Mouse (Mus musculus) retina, adult 2 months (tissue): ENCODE results near the gene Gm15517.
"Not testable (repeated sequence)": the region's sequence is repeated elsewhere in the genome, so short reads cannot be mapped to it uniquely, and the experiment has no call there.

Experiments
- DNase-seq: peaks from one replicate; pipeline ENCODE4 v3.0.0-alpha.2; 2012; ENCODE audit warnings: low read depth, low spot score

Gm15517 gene

DNA sequence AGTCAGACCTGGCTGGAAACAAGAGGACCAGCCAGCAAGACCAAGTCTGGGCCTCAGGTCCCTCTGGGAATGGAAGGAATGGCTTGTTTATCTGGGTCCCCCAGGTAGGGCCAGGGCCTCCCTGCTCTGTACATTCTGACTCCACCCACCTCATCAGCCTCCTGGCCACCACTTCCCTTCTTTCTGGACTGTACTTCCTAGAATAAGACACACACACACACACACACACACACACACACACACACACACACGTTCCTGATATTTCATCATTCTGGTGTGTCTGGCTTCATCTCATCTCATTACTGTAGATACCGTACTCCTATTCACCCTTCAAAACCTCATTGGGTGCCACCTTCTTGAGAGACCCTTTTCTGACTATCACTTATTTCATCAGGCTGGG is 8.2 kb downstream of the Gm15517 start:
- DNase-seq, result no peak

DNA sequence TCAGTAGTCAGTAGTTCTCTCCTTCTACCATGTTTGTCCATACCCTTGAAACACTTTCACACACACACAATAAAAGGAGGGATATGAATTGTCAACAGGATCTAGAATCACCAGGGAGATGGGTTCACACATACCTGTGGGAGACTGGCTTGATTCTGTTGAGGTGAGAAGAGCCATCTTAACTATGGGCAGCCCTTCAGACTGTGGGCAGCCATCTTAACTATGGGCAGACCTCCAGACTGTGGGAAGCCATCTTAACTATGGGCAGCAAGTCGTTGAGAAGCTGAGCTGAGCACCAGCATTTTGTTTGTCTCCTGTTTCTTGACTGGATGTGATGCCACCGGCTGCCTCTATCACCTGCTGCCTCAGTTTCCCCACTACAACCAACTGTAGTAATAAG is 10.1 kb downstream of the Gm15517 start:
- peak; percentile 42 for DNase-seq

DNA sequence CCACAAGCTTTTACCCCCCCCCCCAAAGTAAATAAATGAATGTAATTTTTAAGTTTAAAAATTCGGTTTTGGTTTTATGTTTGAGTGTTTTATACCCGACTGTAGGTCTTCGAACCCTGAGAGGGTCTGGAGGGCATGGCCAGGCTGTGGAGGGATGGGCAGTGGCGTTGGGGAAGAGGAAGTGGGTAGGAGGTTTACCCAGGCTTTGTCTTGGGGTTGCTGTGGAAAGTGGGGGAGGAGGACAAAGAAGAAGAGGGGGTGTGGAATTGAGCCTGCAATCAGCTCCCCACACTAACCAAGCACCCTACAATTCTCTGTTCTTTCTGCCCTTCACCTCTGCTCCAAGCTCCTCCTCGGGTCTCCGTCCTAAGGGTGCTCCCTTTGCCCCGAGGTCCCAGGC is 11.3 kb downstream of the Gm15517 start:
- DNase-seq, result no peak

DNA sequence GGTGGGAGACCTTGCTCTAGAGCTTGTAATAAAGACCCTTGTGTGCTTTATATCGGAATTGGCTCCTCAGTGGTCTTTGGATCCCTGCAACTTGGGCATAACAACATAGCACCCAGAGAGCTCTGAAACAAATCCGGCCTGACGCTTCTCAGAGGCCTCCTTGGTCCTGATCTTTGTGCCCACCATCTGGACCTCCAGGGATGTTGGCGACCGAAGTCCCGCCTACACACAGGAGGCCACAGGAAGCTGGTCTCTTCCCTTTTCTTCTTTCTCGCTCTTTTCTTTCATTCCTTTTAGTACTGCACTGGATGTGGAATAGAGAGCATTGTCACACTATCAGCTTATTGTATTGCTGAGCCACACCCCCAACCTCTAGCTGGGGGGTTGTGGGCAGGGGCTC is 12.2 kb downstream of the Gm15517 start:
- DNase-seq, result no peak

DNA sequence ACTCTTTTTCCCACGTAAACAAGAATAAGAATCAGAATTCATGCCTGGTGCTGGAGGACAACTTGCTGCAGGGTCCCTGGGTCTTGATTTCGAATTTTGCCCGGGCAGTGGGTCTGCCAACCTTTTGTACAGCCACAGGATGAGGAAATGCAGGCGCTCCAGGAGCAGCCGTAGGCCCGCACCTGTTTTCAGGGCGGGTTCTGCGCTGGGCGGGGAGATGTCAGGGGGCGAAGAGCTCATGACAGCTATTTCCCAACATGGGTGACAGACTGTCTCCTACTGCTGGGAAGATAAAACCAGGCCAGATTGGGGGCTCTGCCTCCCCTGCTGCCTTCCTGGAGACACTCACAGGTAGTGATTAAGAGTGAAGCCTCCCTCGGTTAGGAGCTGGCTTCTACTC is 12.8 kb downstream of the Gm15517 start:
- DNase-seq, result no peak

DNA sequence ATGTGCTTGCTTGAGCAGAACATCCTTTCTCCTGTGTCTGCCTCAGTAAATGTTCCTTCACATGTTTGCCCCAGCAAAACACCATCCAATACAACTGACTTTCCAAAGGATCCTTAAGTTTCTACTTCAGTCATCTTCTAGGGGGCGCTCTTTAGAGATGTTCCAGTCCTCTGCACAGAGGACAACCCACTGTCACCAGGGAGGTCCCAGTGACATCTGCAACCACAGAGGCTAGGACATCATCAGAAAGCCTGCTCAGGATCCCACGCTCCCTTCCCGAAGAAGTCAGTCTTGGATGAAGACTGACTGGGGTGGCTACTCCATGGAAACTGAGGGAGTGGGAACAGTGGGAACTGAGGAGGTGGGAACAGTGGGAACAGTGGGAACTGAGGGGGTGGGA is 14.3 kb downstream of the Gm15517 start:
- DNase-seq, result no peak

DNA sequence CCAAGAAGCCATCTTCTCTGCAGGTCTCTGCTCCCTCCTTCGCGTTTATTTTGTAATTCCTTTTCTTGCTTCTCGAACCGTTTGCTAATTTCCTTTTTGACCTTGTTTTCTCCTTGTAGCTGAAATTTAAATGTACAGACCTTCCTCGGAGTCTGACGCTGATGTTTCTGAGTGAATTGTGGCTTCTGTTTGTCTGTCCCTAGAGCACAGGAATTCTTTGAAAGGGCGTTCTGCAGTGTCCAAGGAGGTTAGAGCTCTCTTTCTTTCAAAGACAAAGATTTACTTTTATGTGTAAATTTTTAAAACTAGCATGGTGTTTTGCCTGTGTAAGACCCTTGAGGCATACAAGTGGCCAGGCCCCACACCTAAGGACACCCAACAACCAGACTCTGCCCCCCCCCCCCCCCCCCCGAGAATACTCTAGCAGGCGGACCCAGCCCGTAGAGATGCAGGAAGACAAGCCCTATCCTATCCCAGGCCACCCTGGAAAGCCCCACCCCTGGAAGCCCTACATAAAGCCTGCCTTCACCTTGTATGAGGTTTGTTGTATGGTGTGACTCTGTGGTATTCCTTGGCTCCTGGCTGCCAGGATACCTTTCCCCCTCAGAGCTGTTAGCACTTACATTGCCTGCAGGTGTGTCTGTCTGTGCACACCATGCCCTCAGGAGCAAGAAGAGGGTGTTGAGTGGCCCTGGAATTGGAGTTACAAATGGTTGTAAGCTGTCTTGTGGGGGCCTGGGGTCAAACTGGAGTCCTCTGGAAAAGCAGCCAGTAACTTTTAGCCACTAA is 15.4 kb downstream of the Gm15517 start:
- no peak for DNase-seq

DNA sequence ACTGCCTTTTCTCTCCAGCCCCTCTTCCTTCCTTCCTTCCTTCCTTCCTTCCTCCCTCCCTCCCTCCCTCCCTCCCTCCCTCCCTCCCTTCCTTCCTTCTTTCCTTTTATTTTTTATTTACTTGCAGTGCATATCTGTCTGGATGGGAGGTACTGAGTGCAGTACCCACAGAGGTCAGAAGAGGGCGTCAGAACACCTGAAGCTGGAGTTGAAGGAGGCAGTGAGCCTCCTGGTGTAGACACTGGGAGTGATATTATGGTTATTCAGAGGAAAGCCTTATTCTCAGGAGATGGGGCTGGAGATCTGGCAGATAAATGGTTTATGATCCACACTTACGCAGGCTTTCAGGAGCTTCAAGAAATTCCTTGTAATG is 16.0 kb downstream of the Gm15517 start:
- no peak for DNase-seq

DNA sequence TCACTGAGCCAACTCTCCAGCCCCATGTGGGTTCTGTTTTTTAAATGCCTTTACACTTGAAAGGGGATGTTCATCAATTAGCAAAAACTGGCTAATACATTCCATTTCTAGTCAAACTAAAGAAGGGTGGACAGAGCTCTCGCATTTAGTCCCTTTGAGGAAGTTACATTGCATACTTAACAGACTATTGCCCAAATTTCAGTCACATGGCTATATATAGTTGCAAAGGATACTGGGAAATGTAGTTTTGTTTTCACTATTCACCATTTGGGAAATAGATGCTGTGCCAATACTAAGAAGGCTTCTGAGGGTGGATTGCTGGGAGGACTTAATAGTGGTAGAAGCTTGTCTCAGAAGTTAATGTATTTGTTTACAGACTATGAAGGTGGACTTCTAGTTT is 19.7 kb downstream of the Gm15517 start:
- DNase-seq, result no peak

DNA sequence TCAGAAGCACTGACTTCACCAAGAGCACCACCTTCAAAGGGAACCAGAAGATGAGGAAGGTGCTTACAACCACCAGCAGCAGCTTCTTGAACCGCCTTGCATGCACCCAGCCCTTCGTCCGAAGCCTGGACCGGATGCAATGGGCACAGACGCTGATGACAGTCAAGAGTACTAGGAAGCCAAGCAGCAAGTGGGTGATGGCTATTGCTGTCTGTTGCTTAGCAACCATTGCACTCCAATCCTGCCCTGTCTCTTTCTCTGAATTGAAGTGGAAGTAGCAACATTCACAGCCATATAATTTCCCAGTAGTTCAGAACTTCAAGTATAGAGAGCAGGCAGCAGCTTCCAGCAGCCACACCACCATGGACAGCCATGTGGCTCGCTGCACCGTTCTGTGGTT is 20.3 kb downstream of the Gm15517 start:
- DNase-seq, result no peak

DNA sequence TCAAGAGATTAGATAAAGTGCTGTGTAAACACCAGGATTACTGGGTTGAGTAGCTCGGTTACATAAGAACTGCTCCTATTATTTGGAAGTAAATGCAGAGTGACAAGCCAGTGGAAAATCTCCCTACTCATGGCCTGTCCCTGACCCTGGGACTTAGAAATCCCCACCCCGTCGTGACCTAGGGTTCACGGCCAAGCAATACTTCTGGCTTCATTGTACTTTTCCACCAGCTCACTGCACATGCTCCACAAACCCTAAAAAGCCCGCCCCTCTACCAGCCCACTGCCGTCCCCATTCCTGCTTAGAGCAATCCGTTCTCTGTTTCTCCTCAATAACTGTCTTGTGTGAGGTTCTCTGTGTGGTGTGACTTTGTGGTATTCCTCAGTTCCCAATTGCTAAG is 26.5 kb downstream of the Gm15517 start:
- no peak for DNase-seq

DNA sequence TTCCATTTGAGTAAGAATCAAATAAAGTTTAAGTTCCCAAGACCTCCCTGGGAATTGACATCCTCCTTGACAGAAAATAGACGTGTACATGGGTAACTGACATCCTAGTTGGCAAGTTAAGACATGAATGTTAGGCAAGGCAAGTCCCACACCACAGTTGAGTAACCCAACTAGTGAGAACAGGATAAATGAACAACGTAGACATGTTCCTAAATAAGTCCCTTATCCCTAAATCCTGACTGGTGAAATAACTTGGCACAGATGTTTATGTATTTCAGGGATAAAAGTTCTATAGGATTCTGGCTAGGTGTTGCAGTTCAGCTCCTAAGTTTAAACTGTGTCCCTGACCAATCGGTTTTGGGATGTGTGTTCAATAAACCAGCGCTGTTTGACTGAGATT is 29.7 kb downstream of the Gm15517 start:
- DNase-seq, result no peak

DNA sequence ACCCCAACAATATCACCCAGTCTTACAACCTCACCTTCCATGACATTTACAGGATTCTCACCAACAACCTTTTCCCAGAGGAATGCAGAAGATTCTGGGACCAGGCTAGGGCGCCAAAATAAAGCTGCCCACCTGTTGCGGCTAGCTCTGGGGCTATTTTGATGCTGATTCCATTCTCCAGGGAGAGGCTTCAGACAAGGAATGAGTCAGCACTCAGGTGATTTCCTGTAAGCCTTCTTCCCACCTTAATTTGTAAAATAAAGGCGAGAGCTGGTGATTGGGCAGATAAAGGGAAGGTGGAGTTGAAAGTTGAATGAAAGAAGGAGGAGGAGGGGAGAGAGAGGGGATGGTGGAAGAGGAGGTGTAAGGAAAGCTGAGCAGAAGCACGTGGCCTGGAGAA is 30.2 kb downstream of the Gm15517 start:
- DNase-seq, result no peak

DNA sequence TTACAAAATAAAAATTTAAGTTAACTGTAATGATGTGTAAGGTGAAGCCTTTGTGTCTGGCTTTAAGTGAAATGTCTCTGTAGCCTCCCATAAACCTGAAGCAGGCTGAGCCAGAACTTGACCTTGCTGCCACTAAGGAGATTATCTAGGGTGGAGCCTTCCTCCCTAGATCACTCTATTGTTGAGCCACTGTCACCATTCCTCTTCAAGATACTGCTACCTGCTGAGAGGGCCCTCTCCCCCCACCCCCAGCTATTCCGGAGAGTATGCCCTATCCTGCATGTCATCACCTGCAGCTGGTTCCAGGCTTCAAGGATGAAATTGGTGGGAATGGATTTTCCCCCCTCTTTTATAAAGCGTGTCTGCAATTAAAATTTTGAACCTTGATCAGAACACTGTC is 36.3 kb downstream of the Gm15517 start:
- not testable (repeated sequence) for DNase-seq

DNA sequence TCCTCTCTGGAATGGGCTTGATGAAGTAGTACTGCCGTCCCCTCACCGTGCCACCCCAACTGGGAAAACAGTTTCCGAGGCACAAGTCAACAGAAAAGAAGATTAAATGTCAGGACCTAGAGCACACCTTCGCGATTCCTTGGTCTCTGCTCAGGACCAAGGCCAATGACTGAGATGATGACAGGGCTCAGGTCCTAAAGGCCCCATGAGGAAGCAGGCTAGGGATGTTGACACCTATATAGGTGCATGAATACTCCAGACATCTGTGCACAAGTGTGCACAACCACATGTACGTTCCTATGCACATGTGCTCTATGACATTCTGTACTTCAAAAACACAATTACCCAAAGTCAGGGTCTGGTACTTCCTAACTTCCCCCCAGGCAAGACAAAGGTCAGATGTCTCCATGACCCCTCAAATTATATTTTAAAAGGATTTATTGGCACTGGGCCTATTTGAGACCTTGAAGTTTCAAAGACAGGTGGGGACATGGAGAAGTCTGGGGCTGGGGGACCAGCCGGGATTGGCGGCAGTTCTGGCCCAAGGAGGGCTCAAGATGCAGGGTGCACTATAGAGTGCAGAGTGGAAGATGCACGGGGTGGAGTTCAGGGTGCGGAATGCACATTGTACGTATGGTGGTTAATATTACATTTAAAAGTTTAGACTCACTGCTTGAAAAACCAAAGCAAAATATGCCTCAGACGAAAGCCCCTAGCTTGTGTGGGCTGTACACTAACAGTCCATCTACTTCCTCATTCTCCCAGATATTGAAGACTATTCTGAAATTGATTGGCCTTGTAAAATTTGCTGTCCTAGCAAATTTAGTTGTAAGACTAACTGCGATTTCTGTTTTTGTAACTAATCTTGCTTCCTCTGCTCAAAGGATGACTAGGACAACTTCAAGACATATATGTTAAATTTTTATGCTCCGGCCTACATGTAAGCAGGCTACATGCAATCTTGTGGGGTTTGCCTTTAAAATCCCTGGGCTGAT is 42.4 kb downstream of the Gm15517 start:
- no peak for DNase-seq

DNA sequence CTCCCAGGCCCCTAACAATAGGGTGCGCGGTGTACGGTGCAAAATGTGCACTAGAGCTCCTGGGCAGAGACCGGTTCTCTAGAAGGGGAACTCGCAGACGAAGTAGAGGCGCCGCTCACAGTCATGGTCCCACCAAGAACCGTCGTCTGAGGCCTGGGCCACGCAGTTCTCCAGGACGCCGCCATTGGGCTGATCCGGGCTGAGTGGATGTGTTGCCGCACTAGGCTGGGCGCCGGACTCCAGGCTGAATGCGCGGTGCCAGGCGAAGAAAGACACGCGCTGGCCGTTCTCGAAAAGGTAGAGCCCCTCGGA is 43.2 kb downstream of the Gm15517 start:
- DNase-seq, result no peak

DNA sequence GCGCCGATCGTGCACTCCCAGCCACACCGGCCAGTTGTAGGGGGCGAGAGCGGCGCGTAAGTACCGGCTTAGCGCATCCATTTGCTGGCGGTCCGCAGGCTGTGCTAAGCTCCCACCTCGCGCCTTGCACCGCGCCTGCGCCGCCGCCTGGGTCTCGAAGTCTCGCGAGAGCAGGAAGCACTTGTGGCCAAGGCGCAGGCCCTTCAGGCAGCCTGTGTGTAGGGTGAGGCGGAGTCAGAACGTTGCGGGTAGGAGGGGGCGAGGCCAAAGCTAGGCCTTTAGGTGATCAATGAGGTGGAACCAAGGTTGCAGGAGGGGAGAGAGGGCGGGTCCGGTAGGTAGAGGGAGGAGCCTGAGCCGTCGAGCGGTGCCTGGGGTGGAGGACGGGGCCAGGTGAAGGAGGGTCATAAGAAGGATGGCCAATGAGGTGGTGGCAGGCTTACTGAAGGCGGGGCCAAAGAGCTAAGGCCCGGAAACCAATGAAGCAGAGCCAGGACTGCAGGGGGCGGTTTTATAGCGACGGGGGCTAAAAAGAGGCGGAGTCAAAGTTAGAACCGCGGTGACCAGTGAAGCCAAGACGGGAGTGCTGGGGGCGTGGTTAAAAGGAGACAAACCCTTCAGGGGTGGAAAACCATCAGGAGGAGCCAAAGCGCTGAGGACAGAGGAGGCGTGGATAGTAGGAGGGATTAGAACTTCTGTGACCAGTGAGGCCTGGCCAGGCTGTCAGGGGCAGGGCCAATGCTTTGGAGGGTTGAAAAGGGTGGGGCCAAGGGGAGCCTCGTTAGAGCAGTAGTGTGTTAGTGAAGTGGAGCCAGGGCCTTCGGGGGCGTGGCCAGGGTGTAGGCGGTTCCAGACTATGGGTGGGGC is 43.8 kb downstream of the Gm15517 start:
- DNase-seq, result peak; percentile 98

DNA sequence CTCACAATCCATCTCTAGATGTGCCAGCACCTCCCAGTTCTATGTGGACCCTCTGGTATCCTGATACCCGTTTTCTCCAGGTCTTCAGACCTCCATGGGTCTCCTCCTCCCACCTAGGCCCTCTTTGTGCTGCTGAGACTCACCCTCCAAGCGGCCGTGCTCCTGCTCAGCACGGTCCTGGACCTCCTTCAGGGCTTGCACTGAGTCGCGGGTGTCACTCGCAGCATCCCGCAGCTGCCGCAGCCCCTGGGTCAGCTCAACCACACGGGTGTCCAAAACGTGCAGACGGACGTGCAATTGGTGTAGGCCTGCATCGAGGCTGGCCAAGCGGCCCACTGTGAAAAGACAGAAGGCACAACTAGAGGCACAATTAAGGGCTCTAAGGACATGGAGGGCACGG is 44.4 kb downstream of the Gm15517 start:
- no peak for DNase-seq

DNA sequence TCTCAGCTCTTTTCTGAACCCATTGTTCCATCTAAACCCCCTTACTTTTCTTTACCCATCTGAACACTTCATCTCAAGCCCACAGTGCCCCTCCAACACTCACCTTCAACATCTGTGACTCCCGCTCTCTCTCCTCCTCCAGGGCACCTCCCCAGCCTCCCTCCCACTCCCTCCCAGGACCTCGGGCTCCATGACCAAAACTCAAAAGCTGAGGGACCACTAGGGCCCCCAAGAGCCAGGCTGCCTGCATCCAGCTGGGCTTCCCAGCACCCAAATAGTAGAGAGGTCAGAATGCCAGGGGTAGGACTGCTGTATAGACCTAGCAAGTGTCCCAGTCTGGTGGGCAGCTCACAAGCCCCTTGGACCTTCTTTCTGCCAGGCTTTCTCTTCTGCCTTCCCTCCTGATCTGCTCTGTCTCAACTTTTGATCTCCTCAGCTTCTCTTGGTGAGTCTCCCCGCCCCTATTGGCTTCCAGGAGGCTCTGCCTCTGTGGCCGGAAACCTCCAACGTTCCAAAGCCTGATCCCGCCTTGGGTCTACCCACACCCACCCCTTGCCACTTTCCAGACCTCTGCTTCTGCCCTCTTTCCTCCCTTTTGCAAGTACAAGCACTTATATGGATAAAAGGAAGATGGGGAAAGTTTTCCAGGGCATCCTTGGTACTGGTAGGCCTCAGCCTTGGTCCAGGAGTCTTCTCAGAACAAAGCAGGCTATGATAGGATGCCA is 45.4 kb downstream of the Gm15517 start, which contains the start of gene Clec11a:
TSS of gene Clec11a (minus strand) at position 387 of the 725 bp plus-strand sequence.
- DNase-seq, result no peak

DNA sequence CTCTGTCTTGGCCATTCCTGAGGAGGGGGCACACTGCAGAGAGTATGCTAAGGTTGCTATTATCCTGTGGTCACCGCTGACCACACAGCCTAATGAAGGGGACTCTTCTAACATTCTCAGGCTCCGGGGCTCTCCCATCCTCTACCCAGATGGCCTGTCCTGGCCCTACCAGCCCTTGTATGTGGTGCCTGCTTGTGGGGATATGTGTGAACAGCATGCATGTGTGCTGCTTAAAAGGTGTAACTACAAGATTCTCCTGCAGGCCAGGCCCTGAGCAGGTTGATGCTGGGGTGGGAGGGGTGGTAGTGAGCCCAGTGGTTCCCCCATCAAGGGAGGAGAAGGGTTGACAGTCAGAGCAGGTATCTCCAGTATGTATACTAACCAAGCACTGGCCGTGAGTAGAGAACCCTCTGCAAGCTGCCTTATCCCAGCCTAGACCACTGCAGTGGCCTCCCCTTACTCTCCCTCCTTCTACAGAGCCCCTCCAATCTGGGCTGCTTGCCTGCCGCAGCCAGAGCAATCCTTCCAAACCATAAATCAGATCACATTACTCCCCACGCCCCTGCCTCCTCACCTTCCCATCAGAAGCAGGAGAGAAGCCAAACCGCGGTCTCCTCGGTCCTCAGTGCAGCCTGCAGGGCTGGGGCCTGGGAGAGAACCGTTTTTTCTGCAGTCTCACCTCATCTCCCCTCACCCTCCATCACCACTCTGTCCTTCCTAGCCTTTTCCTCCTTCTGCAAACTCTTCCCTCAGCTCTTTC is 46.2 kb downstream of the Gm15517 start:
- DNase-seq, result no peak
